Mouse (Mus musculus) heart, embryonic 15.5 days (tissue): ENCODE measurements at regions not wholly inside any gene's neighbourhood (a gene's known extent, or its start where the extent isn't known, plus 50 kb on each side); places are given as distances from the start of the nearest gene placed in this dataset.

Experiments used
- ATAC-seq: fragments of 200-750 bp; cut with Nextera tagmentation; replicated peaks from 2 replicates; pipeline ENCODE4 v1.8.0; 2017; ENCODE audit warnings: low read depth, moderate TSS enrichment; ENCODE audit not compliant: insufficient number of reproducible peaks, insufficient read depth, low FRiP score
- H3K27ac ChIP-seq: fragments of 300-500 bp; sonication (generic); 2 replicates; pipeline ENCODE4 v1.5.1; 2015; ENCODE audit warnings: mild to moderate bottlenecking, inconsistent platforms
- H3K27me3 ChIP-seq: fragments of 300-500 bp; sonication (generic); 2 replicates; pipeline ENCODE4 v1.6.1; 2015; ENCODE audit warnings: inconsistent platforms
- H3K36me3 ChIP-seq: fragments of 300-500 bp; sonication (generic); 2 replicates; pipeline ENCODE4 v1.6.1; 2015; ENCODE audit warnings: mild to moderate bottlenecking, inconsistent platforms
- H3K4me1 ChIP-seq: fragments of 300-500 bp; sonication (generic); replicated peaks from 2 replicates; pipeline ENCODE4 v1.6.1; 2015; ENCODE audit warnings: inconsistent platforms
- H3K4me2 ChIP-seq: fragments of 300-500 bp; sonication (generic); 2 replicates; pipeline ENCODE4 v1.6.1; 2015; ENCODE audit warnings: inconsistent platforms, mild to moderate bottlenecking, moderate library complexity
- H3K4me3 ChIP-seq: fragments of 300-500 bp; sonication (generic); 2 replicates; pipeline ENCODE4 v1.5.1; 2015; ENCODE audit warnings: mild to moderate bottlenecking, inconsistent platforms
- H3K9ac ChIP-seq: fragments of 300-500 bp; sonication (generic); 2 replicates; pipeline ENCODE4 v1.6.1; 2015; ENCODE audit warnings: mild to moderate bottlenecking, inconsistent platforms
- H3K9me3 ChIP-seq: fragments of 300-500 bp; sonication (generic); replicated peaks from 2 replicates; pipeline ENCODE4 v1.6.1; 2016; ENCODE audit warnings: inconsistent platforms
- WGBS: fragments of 180-500 bp; shearing (Covaris S2); methylation state at CpG from one replicate; pipeline ENCODE4 v1.1.7; 2015; ENCODE audit warnings: mixed read lengths; 5-methylcytosine and 5-hydroxymethylcytosine counted together

GRCm38 (mm10) chr3:21849831-21850230 is 226.6 kb upstream of the Tbl1xr1 start:
- no peak overlapping the region for H3K9ac ChIP-seq
- no peak overlapping the region for H3K4me2 ChIP-seq
- no peak for ATAC-seq
- H3K4me3 ChIP-seq = no peak overlapping the region
- no peaks in the 10 kb centered on the region for H3K4me1 ChIP-seq
- no peaks in the 10 kb centered on the region for H3K9me3 ChIP-seq
- H3K27ac ChIP-seq = no peak overlapping the region
- H3K36me3 ChIP-seq = no peaks in the 10 kb centered on the region
- whole genome bisulfite sequencing = 86% methylated on average over 5 of the region's 5 CpGs
- no peaks in the 10 kb centered on the region for H3K27me3 ChIP-seq

GRCm38 (mm10) chr3:21850977-21851376 is 225.5 kb upstream of the Tbl1xr1 start:
- Histone ChIP-seq H3K4me3 (no peak overlapping the region), H3K9me3 (no peaks in the 10 kb centered on the region), H3K27ac (no peak overlapping the region), H3K4me1 (no peaks in the 10 kb centered on the region), H3K27me3 (no peaks in the 10 kb centered on the region), H3K9ac (no peak overlapping the region), H3K4me2 (no peak overlapping the region), H3K36me3 (no peaks in the 10 kb centered on the region)
- 82% methylated on average over 2 of the region's 2 CpGs for WGBS
- ATAC-seq = no peak

- H3K36me3 ChIP-seq = no peaks in the 10 kb centered on the region
- no peaks in the 10 kb centered on the region for H3K27me3 ChIP-seq
- H3K4me1 ChIP-seq = no peaks in the 10 kb centered on the region
- no peak overlapping the region for H3K27ac ChIP-seq
- WGBS = 78% methylated on average over 2 of the region's 2 CpGs
- no peak overlapping the region for H3K4me2 ChIP-seq
- no peak for ATAC-seq
- H3K4me3 ChIP-seq = no peak overlapping the region
- H3K9ac ChIP-seq = no peak overlapping the region
- H3K9me3 ChIP-seq = no peaks in the 10 kb centered on the region
These were observed 222.1 kb upstream of the Tbl1xr1 start for GRCm38 (mm10) chr3:21854340-21854739.

- 88% methylated on average over 1 of the region's 1 CpGs for WGBS
- H3K4me2 ChIP-seq = no peak overlapping the region
- no peaks in the 10 kb centered on the region for H3K4me1 ChIP-seq
- H3K9me3 ChIP-seq = no peaks in the 10 kb centered on the region
- no peak overlapping the region for H3K9ac ChIP-seq
- no peak overlapping the region for H3K27ac ChIP-seq
- no peaks in the 10 kb centered on the region for H3K36me3 ChIP-seq
- H3K4me3 ChIP-seq = no peak overlapping the region
- ATAC-seq = no peak
- H3K27me3 ChIP-seq = no peaks in the 10 kb centered on the region
These were observed 217.0 kb upstream of the Tbl1xr1 start for GRCm38 (mm10) chr3:21859436-21859835.

GRCm38 (mm10) chr3:21860915-21861635 is 215.4 kb upstream of the Tbl1xr1 start:
- no peaks in the 10 kb centered on the region for H3K27me3 ChIP-seq
- H3K27ac ChIP-seq = no peak overlapping the region
- no peaks in the 10 kb centered on the region for H3K9me3 ChIP-seq
- no peak for ATAC-seq
- H3K4me2 ChIP-seq = no peak overlapping the region
- WGBS = 78% methylated on average over 4 of the region's 4 CpGs
- no peak overlapping the region for H3K4me3 ChIP-seq
- H3K4me1 ChIP-seq = no peaks in the 10 kb centered on the region
- H3K9ac ChIP-seq = no peak overlapping the region
- H3K36me3 ChIP-seq = no peaks in the 10 kb centered on the region

GRCm38 (mm10) chr3:21861636-21861970 is 214.8 kb upstream of the Tbl1xr1 start:
- Histone ChIP-seq H3K9ac (no peak overlapping the region), H3K27ac (no peak overlapping the region), H3K27me3 (no peaks in the 10 kb centered on the region), H3K9me3 (no peaks in the 10 kb centered on the region), H3K4me1 (no peaks in the 10 kb centered on the region), H3K4me3 (no peak overlapping the region), H3K36me3 (no peaks in the 10 kb centered on the region), H3K4me2 (no peak overlapping the region)
- ATAC-seq = no peak
- 86% methylated on average over 4 of the region's 4 CpGs for WGBS

- no peaks in the 10 kb centered on the region for H3K4me1 ChIP-seq
- H3K27ac ChIP-seq = no peak overlapping the region
- WGBS = 70% methylated on average over 5 of the region's 5 CpGs
- no peaks in the 10 kb centered on the region for H3K36me3 ChIP-seq
- no peaks in the 10 kb centered on the region for H3K9me3 ChIP-seq
- no peak overlapping the region for H3K9ac ChIP-seq
- H3K4me3 ChIP-seq = no peak overlapping the region
- no peak overlapping the region for H3K4me2 ChIP-seq
- ATAC-seq = no peak
- no peaks in the 10 kb centered on the region for H3K27me3 ChIP-seq
These were observed 212.1 kb upstream of the Tbl1xr1 start for GRCm38 (mm10) chr3:21864391-21864790.

- H3K4me2 ChIP-seq = no peak overlapping the region
- 90% methylated on average over 1 of the region's 1 CpGs for WGBS
- no peaks in the 10 kb centered on the region for H3K27me3 ChIP-seq
- no peak overlapping the region for H3K27ac ChIP-seq
- H3K4me3 ChIP-seq = no peak overlapping the region
- ATAC-seq = no peak
- H3K36me3 ChIP-seq = no peaks in the 10 kb centered on the region
- H3K9me3 ChIP-seq = no peaks in the 10 kb centered on the region
- no peaks in the 10 kb centered on the region for H3K4me1 ChIP-seq
- no peak overlapping the region for H3K9ac ChIP-seq
These were observed 210.6 kb upstream of the Tbl1xr1 start for GRCm38 (mm10) chr3:21865856-21866255.

GRCm38 (mm10) chr3:21878396-21878795 is 198.1 kb upstream of the Tbl1xr1 start:
- H3K9ac ChIP-seq = no peak overlapping the region
- H3K4me3 ChIP-seq = no peak overlapping the region
- no peaks in the 10 kb centered on the region for H3K4me1 ChIP-seq
- no peaks in the 10 kb centered on the region for H3K9me3 ChIP-seq
- H3K27me3 ChIP-seq = no peaks in the 10 kb centered on the region
- H3K4me2 ChIP-seq = no peak overlapping the region
- H3K27ac ChIP-seq = no peak overlapping the region
- 81% methylated on average over 2 of the region's 2 CpGs for WGBS
- no peak for ATAC-seq
- no peaks in the 10 kb centered on the region for H3K36me3 ChIP-seq

- Histone ChIP-seq H3K36me3 (no peaks in the 10 kb centered on the region), H3K27me3 (no peaks in the 10 kb centered on the region), H3K4me1 (no peaks in the 10 kb centered on the region), H3K9ac (no peak overlapping the region), H3K4me2 (no peak overlapping the region), H3K4me3 (no peak overlapping the region), H3K27ac (no peak overlapping the region), H3K9me3 (no peaks in the 10 kb centered on the region)
- 53% methylated on average over 3 of the region's 3 CpGs for WGBS
- ATAC-seq = no peak
These were observed 192.2 kb upstream of the Tbl1xr1 start for GRCm38 (mm10) chr3:21884216-21884615.

GRCm38 (mm10) chr3:21888710-21889109 is 187.7 kb upstream of the Tbl1xr1 start:
- ATAC-seq = no peak
- no peaks in the 10 kb centered on the region for H3K27me3 ChIP-seq
- no peak overlapping the region for H3K9ac ChIP-seq
- H3K4me2 ChIP-seq = no peak overlapping the region
- H3K36me3 ChIP-seq = no peaks in the 10 kb centered on the region
- 82% methylated on average over 3 of the region's 3 CpGs for WGBS
- H3K9me3 ChIP-seq = no peaks in the 10 kb centered on the region
- no peak overlapping the region for H3K27ac ChIP-seq
- H3K4me3 ChIP-seq = no peak overlapping the region
- H3K4me1 ChIP-seq = no peaks in the 10 kb centered on the region

GRCm38 (mm10) chr3:21891819-21892480 is 184.5 kb upstream of the Tbl1xr1 start:
- no peak overlapping the region for H3K9ac ChIP-seq
- ATAC-seq = no peak
- WGBS = 47% methylated on average over 7 of the region's 7 CpGs
- no peaks in the 10 kb centered on the region for H3K4me1 ChIP-seq
- H3K27ac ChIP-seq = no peak overlapping the region
- no peaks in the 10 kb centered on the region for H3K36me3 ChIP-seq
- no peak overlapping the region for H3K4me3 ChIP-seq
- no peaks in the 10 kb centered on the region for H3K9me3 ChIP-seq
- no peaks in the 10 kb centered on the region for H3K27me3 ChIP-seq
- no peak overlapping the region for H3K4me2 ChIP-seq
